Mouse (Mus musculus): Measurements from ENCODE around the gene Mast3. TPM values are rescaled to one million over a fixed set of nuclear protein-coding genes. Genes with fewer than 3 reads are reported as not detected.

The Mast3 gene
- 1 to 10 TPM; 1.7 to 4.5 (median 2.4) TPM for total RNA-seq (2022)

DNA sequence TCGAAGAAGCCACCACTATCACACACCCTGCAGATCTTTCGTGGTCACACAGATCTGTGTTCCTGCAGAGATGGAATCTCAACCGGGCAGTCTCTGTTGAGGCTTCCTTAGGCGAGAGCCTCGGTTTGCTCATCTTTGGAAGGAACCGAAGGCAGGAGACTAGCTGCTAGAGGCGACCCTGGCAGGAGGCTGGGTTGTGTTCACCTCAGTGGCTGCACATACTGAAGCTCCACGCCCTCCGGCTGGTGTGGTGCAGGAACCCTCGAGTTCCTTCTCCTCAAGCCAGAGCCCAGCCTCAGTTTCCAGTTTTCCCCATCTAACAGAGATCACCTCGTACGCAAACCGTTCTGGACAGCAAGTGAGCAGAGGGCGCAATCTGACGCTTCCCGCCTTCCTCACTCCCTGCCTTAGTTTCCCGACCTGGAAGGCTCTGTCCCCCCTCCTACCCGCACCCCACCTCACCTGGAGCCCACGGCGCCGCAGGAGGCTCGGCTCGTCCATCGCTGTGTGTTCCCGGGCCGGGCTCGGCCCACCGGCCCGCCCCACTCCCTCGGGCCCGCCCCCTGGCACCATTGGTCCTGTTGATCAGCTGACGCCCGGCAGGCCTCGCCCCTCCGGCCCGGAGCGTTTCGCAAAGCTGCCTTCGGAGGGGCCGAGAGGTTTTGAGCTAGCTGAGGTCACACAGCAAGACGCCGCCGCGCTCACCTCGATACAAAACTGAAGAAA, at the start of gene Mast3:
Mast3 (minus strand) TSS at position 574 of the 726 bp plus-strand sequence.
- peak; percentile 70 to 79 for DNase-seq (ENCODE audit: low spot score in 2 of 2)

DNA sequence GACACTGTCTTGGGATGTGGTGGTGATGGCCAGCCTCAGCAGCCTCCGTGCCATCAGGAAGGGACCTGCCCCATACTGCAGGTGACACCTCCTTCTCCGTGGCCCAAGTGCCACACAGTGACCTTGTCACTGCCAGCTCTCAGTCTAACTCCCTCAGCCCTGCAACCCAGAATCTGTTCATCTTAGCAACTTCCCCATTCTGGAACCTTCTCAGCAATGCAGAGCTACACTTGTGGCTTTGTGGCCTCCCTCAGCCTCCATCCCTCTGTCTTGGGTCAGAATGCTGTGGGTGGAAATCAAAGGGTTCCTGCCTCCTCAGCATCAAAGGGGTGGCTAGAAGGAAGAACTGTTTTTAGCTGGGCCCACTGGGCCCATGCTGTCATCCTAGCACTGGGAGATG, 49.0 kb upstream of the Mast3 start:
- DNase-seq (ENCODE audit: low spot score in 2 of 2) = no peak

DNA sequence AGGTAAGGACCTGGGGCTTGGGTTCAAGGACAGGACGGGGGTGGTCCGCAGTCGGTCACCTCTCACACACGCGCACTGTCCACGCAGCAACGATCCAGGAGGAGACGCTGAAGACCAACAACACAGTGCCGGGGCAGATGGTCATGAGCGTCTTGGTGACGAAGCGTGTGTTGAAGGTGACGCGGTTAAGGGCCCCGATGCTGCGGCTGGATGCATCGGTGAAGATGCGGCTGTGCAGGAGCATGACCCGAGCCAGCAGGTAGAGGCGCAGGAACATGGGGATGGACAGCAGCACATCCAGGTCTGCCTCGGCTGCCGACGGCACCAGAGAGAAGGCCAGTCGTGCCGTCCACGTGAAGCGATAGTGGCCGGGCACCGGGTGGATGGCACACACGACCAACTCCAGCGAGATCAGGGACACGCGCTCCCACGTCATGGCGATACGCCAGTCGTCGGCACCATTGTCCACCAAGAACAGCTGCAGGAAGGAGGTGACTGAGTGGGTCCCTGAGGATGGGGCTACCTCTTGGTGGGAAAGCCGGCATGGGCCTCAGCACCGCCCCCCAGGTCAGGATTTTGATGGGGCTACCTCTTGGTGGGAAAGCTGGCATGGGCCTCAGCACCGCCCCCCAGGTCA, 47.9 kb upstream of the Mast3 start:
- no peak for DNase-seq (ENCODE audit: low spot score in 2 of 2)

DNA sequence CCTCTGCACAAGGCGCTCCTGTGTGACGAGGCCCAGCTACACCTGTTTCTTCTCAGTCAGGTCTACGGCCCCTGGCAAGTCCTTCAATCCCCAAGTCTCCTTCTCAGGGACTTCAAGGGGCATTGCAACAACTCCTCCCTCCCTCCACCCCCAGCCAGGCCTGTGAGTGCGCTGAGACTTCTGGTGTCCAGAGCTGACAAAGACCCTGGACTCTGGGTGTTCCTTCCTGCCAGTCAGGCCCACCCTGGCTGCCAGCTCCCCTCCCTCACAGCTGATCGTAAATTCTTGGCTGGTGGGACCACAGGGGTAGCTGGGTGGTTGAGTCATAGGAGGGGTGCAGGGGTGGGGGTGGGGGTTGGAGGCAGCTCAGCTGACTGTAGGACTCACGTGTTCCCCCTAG, 47.0 kb upstream of the Mast3 start:
- no peak for DNase-seq (ENCODE audit: low spot score in 2 of 2)

DNA sequence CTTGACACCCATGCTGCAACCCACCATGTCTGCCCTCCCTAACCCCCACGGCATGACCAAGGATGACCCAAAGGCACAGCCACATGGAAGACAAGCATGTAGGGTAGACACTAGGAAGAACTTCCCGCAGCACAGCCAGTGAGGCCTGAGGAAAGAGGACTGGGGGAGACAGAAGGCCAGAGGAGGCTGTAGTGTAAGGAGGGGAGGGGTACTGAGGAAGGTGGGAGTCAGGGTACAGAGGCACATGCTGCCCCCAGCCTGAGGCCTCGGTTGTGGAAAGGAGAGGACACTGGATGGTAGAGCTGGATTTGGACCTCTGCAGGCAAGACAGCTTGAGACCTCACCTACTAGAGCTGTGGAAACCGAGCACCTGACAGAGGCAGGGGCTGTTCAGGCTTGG, 46.1 kb upstream of the Mast3 start:
- DNase-seq (ENCODE audit: low spot score in 2 of 2) = no peak

DNA sequence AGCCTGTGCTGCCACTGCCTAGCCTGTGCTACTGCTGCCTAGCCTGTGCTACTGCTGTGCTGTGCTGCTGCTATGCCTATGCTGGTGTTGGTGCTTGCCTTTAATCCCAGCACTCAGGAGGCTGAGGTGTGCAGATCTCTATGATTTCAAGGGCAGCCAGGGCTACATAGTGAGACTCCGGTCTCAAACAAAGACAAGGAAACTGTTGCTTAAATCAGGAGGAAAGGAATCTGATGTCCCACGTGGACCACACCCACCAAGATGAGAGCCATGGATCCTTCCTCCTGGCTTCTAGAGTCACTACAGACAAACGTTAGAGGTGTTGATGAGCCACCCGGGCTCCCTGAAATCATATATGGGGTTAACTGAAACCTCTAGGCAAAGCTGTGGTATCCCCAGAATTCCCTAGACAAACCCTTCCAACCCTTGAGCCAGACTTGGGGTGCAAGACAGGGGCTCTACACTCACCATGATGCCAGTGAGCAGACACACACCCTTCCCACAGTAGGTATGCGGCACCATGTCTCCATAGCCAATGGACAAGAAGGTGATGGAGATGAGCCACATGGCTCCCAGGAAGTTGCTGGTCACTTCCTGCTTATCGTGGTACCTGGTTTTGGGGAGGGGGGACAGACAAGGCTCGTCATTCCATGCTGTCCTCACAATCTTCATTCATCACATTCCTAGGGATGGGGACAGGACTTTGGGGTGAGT, 45.4 kb upstream of the Mast3 start:
- DNase-seq (ENCODE audit: low spot score in 2 of 2) = no peak

DNA sequence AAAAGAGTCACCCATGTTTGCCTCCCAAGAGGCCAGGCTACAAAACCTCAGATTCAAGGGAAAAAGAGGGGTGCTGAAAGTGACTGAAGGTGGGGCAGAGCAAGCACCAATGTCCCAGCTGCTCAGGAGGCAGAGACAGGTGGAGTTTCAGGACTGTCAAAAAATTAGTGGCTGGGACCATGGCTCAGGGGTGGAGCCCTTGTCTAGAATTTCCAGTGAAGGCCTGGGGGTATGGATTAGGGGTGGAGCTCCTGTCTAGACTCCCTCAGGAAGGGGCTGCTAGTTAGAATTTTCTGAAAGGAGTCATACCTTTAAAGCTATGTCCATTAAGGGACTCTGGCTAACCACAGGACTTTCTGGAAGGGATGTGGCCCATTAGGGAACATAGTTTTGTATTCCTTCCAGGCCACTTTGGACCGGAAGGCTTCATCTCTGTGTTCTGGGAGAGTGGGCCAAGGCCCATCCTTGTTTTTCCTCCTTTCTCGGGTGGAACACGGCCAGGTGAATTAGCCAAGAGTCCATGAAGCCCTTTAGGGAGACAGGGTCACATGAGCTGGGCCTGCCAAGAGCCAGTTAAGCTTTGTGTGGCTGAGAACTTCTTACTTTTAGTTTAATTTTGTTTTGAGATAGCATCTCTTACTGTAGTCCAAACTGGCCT, 44.6 kb upstream of the Mast3 start:
- peak; percentile 67 to 75 for DNase-seq (ENCODE audit: low spot score in 2 of 2)

DNA sequence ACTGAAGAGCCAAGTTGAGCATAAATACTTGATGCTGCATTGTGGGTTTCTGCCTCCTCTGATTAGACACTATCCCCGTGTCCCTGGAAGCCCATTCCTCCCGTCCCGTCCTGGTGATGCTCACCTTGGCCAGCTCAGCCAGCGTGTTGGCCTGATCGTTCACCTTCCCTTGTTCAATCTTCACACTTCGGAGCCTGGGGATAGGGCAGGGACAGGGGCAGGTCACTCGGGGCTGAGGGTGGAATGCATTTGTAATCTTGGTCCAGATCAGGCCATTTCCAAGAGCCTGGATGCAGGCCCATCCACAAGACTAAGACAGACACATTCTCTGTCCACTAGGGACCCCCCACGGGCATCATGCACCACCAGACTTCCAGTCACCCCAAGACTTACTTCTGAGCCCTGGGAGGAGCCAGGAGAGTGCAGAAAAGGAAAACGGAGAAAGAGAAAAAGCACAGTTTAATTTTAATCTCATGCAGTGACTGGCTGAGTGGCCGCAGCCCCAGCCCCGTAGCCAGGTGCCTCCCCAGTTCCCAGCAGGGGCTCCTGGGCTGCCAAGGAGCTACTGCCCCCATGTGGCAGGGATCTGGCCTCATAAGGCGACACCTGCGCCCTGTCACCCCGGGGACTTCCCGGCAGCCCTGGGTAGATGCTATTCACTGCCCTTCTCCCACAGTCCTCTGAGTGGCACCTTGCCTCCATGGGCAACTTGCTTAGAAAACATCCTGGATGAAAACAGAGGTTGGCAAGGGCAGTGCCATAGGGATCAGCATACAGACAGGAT, 41.7 kb upstream of the Mast3 start:
- no peak for DNase-seq (ENCODE audit: low spot score in 2 of 2)

DNA sequence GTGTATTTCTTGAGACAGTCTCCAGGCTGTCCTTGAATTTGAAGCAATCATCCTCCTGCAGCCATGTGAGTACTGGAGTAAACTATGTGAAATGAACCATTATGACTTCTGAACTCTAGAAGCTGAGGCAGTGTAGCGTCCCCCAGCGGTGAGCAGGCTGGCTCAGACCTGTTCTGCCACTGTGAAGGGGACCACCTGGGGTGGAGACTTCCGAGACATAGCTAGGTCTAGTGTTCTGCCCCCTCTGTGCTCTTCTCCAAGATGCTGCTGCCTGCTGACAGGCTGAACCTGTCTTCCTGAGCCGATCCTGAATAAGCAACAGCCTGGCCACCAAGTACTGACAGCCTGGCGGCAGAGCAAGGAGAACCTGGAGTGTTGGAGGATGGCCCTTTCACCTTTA, 40.3 kb upstream of the Mast3 start:
- DNase-seq (ENCODE audit: low spot score in 2 of 2) = no peak

DNA sequence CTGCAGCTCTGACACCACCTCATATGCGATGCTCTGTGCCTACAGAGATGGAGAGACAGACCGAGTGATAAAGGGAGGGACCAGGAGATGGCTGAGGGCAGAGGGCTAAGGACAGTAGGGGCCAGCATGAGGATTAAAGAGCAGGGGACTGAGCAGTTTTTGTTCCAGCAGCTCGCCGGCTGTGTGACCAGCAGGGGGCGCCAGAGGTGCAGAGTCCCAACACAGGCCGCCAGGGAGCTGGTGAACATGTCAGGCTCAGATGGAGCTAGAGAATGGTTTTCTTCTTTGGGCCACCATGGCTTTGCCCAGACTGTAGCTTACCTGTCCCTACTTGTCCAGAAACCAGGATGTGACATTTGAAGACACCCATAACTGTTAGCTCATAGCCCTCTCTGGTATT, 39.7 kb upstream of the Mast3 start:
- peak; percentile 84 to 86 for DNase-seq (ENCODE audit: low spot score in 2 of 2)

DNA sequence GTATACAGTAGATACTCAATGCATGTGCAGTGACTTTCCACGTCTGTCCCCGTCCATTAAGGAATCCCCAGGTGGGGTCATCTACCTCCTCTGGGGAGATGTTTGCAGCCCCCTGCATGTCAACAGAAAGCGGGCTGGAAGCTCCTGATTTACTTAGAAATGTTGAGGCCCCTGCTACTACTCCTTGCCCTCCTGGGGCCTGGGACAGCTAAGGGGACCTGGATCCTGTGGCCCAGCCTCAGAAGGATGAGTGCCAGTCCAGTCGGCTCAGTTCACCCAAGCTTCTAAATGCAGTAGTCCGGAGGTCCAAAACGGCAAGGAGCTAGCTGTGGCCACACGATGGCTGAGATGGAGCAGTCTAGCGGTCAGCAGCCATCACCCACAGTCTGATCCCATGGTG, 39.1 kb upstream of the Mast3 start:
- DNase-seq (ENCODE audit: low spot score in 2 of 2) = no peak

DNA sequence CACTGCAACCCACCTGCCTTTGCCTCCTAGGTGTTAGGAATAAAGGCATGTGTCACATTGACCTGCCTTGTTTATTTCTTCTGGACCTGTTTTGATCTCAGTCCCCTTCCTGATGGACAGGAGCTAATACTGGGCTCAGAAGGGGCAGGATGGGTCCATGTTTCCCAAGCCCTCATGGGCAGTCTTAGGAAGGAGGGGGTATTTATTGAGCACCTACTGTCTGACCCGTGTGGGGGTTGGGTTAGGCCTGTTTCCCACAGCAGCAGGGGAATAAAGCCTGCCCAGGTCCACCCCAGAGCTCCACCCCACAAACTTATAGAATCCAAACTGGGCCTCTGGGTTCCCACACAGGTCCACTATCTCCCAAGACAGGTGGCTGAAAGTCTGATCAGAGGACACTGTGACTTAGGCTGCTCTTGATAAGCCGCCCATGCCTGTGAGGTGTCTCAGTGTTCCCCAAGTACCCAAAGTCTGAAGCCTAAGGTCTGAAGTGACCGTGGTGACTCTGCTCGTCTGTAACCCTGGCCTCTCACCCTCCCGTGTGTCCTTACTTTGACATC, 38.4 kb upstream of the Mast3 start:
- no peak for DNase-seq (ENCODE audit: low spot score in 2 of 2)

DNA sequence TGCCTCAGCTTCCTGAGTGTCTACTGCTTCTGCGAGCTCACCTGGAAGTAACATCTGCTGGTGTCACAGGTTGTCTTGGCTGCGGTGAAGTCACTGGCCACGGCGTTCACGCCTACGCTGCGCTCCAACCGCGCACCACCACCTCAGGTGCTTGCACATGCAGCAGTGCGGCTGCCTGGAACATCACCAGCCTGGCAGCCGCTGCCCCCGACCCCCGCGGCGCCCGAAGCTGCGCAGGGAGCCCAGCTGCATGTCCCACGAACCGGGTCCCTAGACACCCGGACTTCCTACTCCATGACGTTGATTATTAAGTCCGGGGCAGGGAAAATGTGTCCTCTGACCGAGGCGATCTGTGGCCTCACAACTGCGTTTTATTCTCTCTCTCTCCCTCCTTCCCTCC, 37.6 kb upstream of the Mast3 start:
- no peak for DNase-seq (ENCODE audit: low spot score in 2 of 2)

DNA sequence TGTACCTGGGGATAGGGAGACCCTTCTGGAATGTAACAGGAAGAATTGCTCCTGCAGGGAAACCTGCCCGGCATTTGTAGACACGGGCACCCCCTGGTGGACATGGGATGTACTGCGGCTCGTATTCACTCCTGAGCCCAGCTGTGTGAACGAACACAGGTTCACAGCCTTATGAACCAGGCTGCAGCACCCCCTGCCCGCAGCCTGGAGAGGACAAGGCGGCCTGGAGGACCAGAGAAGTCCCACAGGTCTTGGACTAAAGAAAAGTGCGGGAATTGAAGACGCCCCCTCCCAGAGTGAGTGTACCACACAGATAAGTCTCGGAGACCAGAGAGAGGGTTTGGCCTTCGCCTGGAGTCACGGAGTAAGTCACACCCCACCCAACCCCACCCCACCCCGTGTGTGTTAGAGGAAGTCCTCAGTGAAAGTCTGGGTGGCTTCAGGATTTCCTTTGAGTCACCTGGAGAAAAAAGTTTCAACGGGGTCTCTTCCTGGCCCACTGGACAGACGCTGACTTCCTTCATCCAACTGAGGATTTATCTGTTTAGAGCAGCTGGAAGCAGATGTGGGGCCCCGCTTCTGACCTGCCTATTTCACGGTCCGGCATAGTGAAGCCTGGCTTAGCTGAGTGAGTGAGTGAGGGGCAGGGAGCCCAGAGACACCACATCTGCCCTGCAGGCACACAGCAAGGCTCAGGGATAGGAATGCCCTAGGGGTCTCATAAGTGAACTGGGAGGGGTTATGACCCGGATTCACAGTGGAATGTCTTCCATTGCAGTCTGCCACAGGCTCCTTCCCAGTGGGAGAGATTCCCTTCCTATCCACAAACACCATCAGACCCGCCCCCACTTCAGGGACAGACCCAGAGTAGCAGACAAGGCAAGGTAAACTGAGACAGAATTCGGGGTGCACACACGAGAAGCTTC, 36.6 kb upstream of the Mast3 start:
- DNase-seq (ENCODE audit: low spot score in 2 of 2) = peak; percentile 86 to 88

DNA sequence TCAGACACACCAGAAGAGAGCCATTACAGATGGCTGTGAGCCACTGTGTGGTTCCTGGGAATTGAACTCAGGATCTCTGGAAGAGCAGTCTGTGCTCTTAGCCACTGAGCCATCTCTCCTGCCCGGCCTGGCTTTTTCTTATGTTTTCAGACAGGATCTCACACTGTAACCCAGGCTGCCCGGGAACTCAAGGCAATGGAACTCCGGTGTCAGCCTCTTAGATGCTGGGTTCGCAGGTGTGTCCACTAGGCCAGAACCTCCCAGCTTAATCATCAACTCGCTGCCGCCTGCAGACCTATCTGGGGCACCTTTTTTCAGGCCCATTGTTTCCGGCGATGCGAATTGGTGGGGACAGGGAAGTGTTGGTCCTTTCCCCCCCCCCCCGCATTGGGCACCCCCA, 35.7 kb upstream of the Mast3 start:
- DNase-seq (ENCODE audit: low spot score in 2 of 2) = no peak

DNA sequence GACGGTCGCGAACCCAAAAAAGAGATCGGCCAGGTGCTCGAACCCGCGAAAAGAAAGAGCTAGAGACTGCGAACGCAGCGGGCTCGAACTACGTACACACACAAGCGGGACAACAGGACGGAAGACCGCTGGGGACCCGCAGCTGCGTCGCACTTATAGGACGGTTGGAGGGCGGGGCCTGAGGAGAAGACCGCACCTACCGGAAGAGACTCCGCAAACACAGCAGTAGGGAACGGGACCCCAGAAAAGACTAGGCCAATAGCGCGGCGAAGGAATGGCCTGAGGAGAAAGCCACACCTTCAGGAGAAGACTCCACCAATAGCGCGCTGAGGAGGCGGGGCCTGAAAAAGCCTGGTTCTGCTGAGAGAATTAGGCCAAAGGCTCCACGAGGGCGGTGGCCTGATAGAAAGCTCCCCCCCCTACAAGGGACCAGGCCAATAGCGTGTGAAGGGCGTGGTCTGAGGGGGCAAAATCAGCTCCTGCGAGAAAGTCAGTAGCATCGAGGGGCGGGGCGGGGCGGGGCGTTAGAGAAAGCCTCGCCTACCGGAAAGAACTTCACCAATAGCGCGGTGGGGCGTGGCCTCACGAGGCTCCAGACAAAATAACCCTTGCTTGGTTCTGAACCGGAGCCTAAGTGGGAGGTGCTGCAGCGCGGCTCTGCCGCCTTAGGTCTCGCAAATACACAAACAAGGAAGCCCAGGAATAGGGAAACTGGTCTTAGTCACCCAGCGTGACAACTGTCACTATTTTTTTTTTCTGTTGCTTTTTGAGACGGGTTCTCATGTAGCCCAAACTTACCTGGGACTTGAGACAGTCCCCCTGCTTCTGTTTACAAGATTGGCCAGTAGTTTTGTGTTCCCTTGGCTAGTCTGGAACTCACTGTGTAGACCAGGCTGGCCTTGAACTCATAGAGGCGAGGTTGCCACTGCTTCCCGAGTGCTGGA, 34.8 kb upstream of the Mast3 start, which contains the start of gene Arrdc2:
Arrdc2 (minus strand) TSS at position 313 of the 944 bp plus-strand sequence.
- peak; percentile 99 to 100 for DNase-seq (ENCODE audit: low spot score in 2 of 2)

DNA sequence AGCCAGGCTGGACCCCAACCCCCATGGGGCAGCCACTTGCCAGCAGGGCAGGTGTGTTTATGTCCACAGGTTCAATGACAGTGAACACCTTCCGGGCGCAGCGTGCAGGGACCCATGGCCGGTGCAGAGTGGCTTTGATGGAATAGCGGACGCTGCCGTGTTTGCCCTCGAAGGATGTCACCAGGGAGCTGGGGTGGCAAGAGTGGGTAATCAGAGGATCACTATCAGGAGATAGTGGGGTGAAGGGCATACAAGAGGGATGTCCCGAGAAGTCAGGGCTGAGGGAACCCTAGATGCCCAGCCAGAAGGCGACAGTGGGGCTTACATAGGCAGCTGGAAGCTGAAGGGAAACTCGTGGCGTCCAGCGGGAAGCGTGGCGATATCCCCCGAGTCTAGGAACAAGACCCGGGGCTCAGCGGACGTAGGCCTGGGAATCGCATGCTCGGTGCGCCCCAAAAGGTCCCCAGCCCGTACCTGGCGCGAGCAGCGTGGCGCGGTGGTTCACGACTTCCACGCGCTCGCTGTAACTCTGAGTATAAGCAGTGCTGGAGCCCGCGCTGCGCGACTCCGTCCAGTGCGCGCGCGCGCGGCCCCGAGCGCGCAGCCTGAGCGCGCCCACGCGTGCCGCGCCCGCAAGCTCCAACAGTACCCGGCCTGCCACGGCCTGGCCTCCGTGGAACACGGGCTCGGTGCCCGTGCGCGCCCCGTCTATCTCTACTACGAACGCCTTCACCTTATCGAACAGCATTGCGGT, 34.0 kb upstream of the Mast3 start:
- no peak for DNase-seq (ENCODE audit: low spot score in 2 of 2)

DNA sequence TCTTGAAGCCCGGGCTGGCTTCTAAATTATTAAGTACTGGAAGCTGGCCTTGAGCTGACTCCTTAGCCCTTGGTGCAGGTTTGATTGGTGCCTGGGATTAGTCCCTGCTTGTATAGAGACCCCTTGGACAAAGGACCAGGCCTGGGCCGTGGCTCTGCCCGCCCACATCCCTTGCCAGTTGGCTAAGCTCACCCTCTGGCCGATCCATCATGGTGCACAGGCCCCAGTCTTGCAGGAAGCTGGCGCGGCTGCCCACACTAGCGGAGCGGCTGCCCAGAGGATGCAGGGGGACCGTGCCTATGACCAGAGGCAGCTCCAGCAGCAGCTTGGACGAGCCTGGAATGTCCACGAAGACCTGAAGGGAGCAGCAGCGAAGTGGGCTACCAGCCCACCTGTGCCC, 31.8 kb upstream of the Mast3 start:
- no peak for DNase-seq (ENCODE audit: low spot score in 2 of 2)

Measured in gastrocnemius, adult 8-10 months (tissue).